Mouse (Mus musculus): ENCODE results near the gene Fer. TPM values are rescaled to one million over a fixed set of nuclear protein-coding genes. Genes with fewer than 3 reads are reported as not detected.

The Fer gene
- polyA plus RNA-seq, 1 experiment from 2014 or later, result 28.6 TPM

DNA sequence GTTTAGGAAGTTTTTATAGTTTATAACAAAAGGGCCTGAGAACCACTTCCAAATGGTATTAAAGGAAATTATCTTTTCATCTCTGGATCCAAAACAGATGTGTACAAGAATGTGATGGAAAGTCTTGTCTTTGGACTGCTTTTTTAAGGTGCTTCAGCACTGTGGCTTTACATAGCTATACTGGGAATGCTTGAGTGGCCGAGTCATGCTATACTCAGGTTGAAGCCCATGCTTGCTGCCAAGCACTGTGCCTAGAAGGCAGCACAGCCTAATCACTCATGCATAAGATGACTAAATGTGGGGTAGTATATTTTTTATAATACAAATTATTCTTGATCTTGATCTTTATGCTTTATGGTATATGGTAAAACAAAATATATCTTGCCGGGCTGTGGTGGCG, 225.0 kb downstream of the Fer start:
- Histone ChIP-seq H3K9ac (ENCODE audit: low read length) (no peak overlapping the region), H3K4me3 (ENCODE audit: low read depth, low read length) (no peak overlapping the region), H3K27me3 (replicated peaks; ENCODE audit: control insufficient read depth, insufficient read depth, low read length) (no peaks in the 10 kb centered on the region), H3K4me1 (replicated peaks; ENCODE audit: control insufficient read depth, insufficient read depth, low read length) (no peaks in the 10 kb centered on the region), H3K27ac (ENCODE audit: low read depth) (no peak overlapping the region), H3K4me2 (ENCODE audit: low read length) (no peak overlapping the region), H3K9me3 (ENCODE audit: control insufficient read depth, low read length) (no peaks in the 10 kb centered on the region), H3K36me3 (ENCODE audit: control insufficient read depth, insufficient read depth, low read length) (no peaks in the 10 kb centered on the region)
- WGBS, result 93% methylated on average over 3 of the region's 3 CpGs
- DNase-seq (ENCODE audit: low spot score) (no peak), ATAC-seq (replicated peaks; ENCODE audit: low FRiP score, low TSS enrichment, low read depth) (no peak)

DNA sequence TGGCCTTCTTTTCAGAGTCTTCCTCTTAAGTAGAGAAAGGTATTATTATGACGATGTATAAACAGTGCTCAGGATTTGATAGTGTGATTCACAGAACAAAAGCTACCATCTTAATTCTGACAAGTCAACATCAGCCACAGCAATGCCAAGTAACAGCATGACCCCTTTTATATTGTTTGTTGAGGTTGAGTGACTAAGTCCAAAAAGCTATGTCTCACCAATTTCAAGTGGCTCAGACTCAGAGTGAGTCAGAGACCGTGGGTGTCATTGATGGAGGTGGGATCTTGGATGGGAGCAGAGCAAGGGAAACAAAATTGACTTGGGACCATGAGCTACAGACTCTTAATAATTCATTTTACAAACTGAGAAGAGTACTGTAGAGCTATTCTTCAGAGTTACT, 230.9 kb downstream of the Fer start:
- no peak overlapping the region for H3K27ac ChIP-seq (ENCODE audit: low read depth)
- DNase-seq (ENCODE audit: low spot score) (no peak), ATAC-seq (replicated peaks; ENCODE audit: low FRiP score, low TSS enrichment, low read depth) (no peak)
- no peaks in the 10 kb centered on the region for H3K9me3 ChIP-seq (ENCODE audit: control insufficient read depth, low read length)
- no peak overlapping the region for H3K4me3 ChIP-seq (ENCODE audit: low read depth, low read length)
- WGBS, result 90% methylated on average over 2 of the region's 2 CpGs
- H3K27me3 ChIP-seq (replicated peaks; ENCODE audit: control insufficient read depth, insufficient read depth, low read length), result no peaks in the 10 kb centered on the region
- H3K4me2 ChIP-seq (ENCODE audit: low read length), result no peak overlapping the region
- H3K9ac ChIP-seq (ENCODE audit: low read length), result no peak overlapping the region
- no peaks in the 10 kb centered on the region for H3K36me3 ChIP-seq (ENCODE audit: control insufficient read depth, insufficient read depth, low read length)
- peaks cover 4% of the 10 kb centered on the region; the same call in 1 of the 2 replicates for H3K4me1 ChIP-seq (replicated peaks; ENCODE audit: control insufficient read depth, insufficient read depth, low read length)

- 81% methylated on average over 3 of the region's 3 CpGs for WGBS
- H3K9ac ChIP-seq (ENCODE audit: low read length), result no peak overlapping the region
- no peak for ATAC-seq (replicated peaks; ENCODE audit: low FRiP score, low TSS enrichment, low read depth)
- H3K4me2 ChIP-seq (ENCODE audit: low read length), result no peak overlapping the region
- DNase-seq (ENCODE audit: low spot score), result no peak
- H3K4me1 ChIP-seq (replicated peaks; ENCODE audit: control insufficient read depth, insufficient read depth, low read length), result peaks cover 8% of the 10 kb centered on the region; the same call in 1 of the 2 replicates
- H3K27ac ChIP-seq (ENCODE audit: low read depth), result no peak overlapping the region
- no peak overlapping the region for H3K4me3 ChIP-seq (ENCODE audit: low read depth, low read length)
- no peaks in the 10 kb centered on the region for H3K27me3 ChIP-seq (replicated peaks; ENCODE audit: control insufficient read depth, insufficient read depth, low read length)
- no peaks in the 10 kb centered on the region for H3K36me3 ChIP-seq (ENCODE audit: control insufficient read depth, insufficient read depth, low read length)
- H3K9me3 ChIP-seq (ENCODE audit: control insufficient read depth, low read length), result no peaks in the 10 kb centered on the region
Measured at GRCm38 (mm10) chr17:64096811-64097210, 233.9 kb downstream of the Fer start.

DNA sequence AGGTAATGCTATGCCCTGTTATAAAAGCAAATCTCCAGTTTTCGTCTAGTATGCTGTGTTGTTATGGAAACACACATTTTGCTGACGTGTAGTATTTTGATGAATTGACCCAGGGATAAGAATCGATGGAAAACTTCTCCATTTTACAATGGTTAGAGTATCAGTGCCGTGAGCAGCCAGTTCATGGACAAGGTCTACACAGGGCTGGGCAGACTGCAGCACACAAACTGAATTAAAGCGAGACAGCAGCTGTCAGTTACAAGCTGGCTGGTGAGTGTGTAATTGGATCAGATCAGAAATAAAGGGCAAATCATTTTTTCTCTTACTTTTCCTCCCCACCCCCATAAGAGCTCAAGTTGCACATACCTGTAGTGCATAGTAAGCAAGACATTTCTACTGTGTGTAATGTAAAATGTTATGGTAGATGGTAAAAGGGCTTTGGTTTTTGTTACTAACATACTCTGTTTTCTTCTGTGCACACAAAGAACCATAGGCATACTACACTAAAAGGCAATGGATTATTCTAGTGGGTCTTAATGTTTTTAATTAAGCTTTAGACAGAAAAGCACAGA, 235.0 kb downstream of the Fer start:
- no peaks in the 10 kb centered on the region for H3K36me3 ChIP-seq (ENCODE audit: control insufficient read depth, insufficient read depth, low read length)
- no peak overlapping the region for H3K9ac ChIP-seq (ENCODE audit: low read length)
- no peak overlapping the region for H3K27ac ChIP-seq (ENCODE audit: low read depth)
- DNase-seq (ENCODE audit: low spot score) (no peak), ATAC-seq (replicated peaks; ENCODE audit: low FRiP score, low TSS enrichment, low read depth) (no peak)
- peaks cover 8% of the 10 kb centered on the region; the same call in 1 of the 2 replicates for H3K4me1 ChIP-seq (replicated peaks; ENCODE audit: control insufficient read depth, insufficient read depth, low read length)
- no peak overlapping the region for H3K4me3 ChIP-seq (ENCODE audit: low read depth, low read length)
- H3K9me3 ChIP-seq (ENCODE audit: control insufficient read depth, low read length), result no peaks in the 10 kb centered on the region
- H3K27me3 ChIP-seq (replicated peaks; ENCODE audit: control insufficient read depth, insufficient read depth, low read length), result no peaks in the 10 kb centered on the region
- 75% methylated on average over 5 of the region's 5 CpGs for WGBS
- H3K4me2 ChIP-seq (ENCODE audit: low read length), result no peak overlapping the region

DNA sequence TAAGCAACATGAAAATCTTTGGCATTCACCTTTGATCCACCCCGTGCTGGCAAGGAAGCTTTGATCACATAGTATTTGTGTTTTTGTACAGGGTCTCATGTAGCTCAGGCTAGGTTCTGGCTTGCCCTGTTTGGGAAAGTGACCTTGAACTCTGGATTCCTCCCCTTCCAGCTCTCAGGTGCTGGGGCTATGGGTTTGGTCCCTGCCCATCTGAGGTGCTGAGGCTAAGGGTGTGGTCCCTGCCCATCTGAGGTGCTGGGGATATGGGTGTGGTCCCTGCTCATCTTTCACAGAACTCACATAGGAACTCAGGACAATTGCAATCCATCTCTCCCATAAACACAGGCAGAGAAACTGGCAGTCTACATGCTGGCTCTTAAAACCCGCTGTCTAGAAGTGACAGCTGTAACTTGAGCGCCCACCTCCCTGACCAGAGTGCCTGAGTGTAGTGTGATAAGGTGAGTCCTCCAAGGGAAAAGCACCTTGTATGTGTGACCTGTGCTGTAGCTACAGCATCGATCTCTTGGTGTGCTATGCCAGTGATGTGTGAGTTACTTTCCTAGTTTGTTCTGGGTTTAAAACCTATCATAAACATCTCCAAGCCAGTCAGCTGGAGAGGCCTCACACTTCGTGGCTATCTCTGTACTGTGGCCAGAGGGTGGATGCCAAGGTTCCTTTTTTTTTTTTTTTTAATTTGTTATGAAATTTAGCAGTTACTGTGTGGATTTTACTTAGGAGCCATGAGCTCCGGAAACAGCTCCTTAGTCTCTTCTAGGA, 236.7 kb downstream of the Fer start:
- Histone ChIP-seq H3K27me3 (replicated peaks; ENCODE audit: control insufficient read depth, insufficient read depth, low read length) (no peaks in the 10 kb centered on the region), H3K27ac (ENCODE audit: low read depth) (no peak overlapping the region), H3K9me3 (ENCODE audit: control insufficient read depth, low read length) (no peaks in the 10 kb centered on the region), H3K36me3 (ENCODE audit: control insufficient read depth, insufficient read depth, low read length) (no peaks in the 10 kb centered on the region), H3K4me1 (replicated peaks; ENCODE audit: control insufficient read depth, insufficient read depth, low read length) (peaks cover 8% of the 10 kb centered on the region; the same call in 1 of the 2 replicates), H3K4me2 (ENCODE audit: low read length) (no peak overlapping the region), H3K4me3 (ENCODE audit: low read depth, low read length) (no peak overlapping the region), H3K9ac (ENCODE audit: low read length) (no peak overlapping the region)
- 58% methylated on average over 6 of the region's 6 CpGs for WGBS
- DNase-seq (ENCODE audit: low spot score) (no peak), ATAC-seq (replicated peaks; ENCODE audit: low FRiP score, low TSS enrichment, low read depth) (no peak)

GRCm38 (mm10) chr17:64100172-64100510, 237.3 kb downstream of the Fer start:
- WGBS, result 35% methylated on average over 3 of the region's 3 CpGs
- Histone ChIP-seq H3K27ac (ENCODE audit: low read depth) (no peak overlapping the region), H3K9ac (ENCODE audit: low read length) (no peak overlapping the region), H3K4me2 (ENCODE audit: low read length) (no peak overlapping the region), H3K4me1 (replicated peaks; ENCODE audit: control insufficient read depth, insufficient read depth, low read length) (peaks cover 8% of the 10 kb centered on the region; the same call in 1 of the 2 replicates), H3K9me3 (ENCODE audit: control insufficient read depth, low read length) (no peaks in the 10 kb centered on the region), H3K36me3 (ENCODE audit: control insufficient read depth, insufficient read depth, low read length) (no peaks in the 10 kb centered on the region), H3K4me3 (ENCODE audit: low read depth, low read length) (no peak overlapping the region), H3K27me3 (replicated peaks; ENCODE audit: control insufficient read depth, insufficient read depth, low read length) (no peaks in the 10 kb centered on the region)
- ATAC-seq (replicated peaks; ENCODE audit: low FRiP score, low TSS enrichment, low read depth) (no peak), DNase-seq (ENCODE audit: low spot score) (no peak)

DNA sequence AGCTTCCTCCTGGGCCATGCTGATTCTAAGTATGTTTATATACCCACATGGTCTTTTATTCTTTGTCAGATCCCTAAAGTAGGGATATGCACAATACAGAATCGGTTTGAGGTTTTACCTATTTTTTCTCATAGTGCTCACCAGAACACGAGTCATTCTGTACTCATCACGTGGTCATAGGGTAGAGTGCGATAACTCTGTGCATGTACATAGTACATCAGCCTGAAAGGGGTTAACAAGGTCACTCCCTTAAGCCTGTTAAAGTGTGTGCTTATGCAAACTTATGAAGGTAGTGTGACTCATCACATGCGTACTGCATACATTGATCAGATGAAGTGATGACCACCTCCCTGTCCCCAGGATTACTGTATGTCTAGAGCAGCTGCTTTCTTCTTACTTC, 245.9 kb downstream of the Fer start:
- Histone ChIP-seq H3K9me3 (ENCODE audit: control insufficient read depth, low read length) (no peaks in the 10 kb centered on the region), H3K27ac (ENCODE audit: low read depth) (no peak overlapping the region), H3K27me3 (replicated peaks; ENCODE audit: control insufficient read depth, insufficient read depth, low read length) (no peaks in the 10 kb centered on the region), H3K36me3 (ENCODE audit: control insufficient read depth, insufficient read depth, low read length) (no peaks in the 10 kb centered on the region), H3K4me2 (ENCODE audit: low read length) (no peak overlapping the region), H3K4me1 (replicated peaks; ENCODE audit: control insufficient read depth, insufficient read depth, low read length) (no peaks in the 10 kb centered on the region), H3K9ac (ENCODE audit: low read length) (no peak overlapping the region), H3K4me3 (ENCODE audit: low read depth, low read length) (no peak overlapping the region)
- no peak for ATAC-seq (replicated peaks; ENCODE audit: low FRiP score, low TSS enrichment, low read depth)
- no peak for DNase-seq (ENCODE audit: low spot score)
- 95% methylated on average over 5 of the region's 5 CpGs for WGBS

- Histone ChIP-seq H3K27me3 (replicated peaks; ENCODE audit: control insufficient read depth, insufficient read depth, low read length) (no peaks in the 10 kb centered on the region), H3K36me3 (ENCODE audit: control insufficient read depth, insufficient read depth, low read length) (no peaks in the 10 kb centered on the region), H3K9me3 (ENCODE audit: control insufficient read depth, low read length) (no peaks in the 10 kb centered on the region), H3K4me3 (ENCODE audit: low read depth, low read length) (no peak overlapping the region), H3K4me1 (replicated peaks; ENCODE audit: control insufficient read depth, insufficient read depth, low read length) (no peaks in the 10 kb centered on the region), H3K4me2 (ENCODE audit: low read length) (no peak overlapping the region), H3K27ac (ENCODE audit: low read depth) (no peak overlapping the region), H3K9ac (ENCODE audit: low read length) (no peak overlapping the region)
- DNase-seq (ENCODE audit: low spot score), result no peak
- WGBS, result 84% methylated on average over 8 of the region's 8 CpGs
- ATAC-seq (replicated peaks; ENCODE audit: low FRiP score, low TSS enrichment, low read depth), result no peak
Measured at GRCm38 (mm10) chr17:64109871-64110270, 247.0 kb downstream of the Fer start.

- no peak overlapping the region for H3K27ac ChIP-seq (ENCODE audit: low read depth)
- H3K27me3 ChIP-seq (replicated peaks; ENCODE audit: control insufficient read depth, insufficient read depth, low read length), result no peaks in the 10 kb centered on the region
- no peak overlapping the region for H3K4me2 ChIP-seq (ENCODE audit: low read length)
- no peak overlapping the region for H3K4me3 ChIP-seq (ENCODE audit: low read depth, low read length)
- H3K9me3 ChIP-seq (ENCODE audit: control insufficient read depth, low read length), result no peaks in the 10 kb centered on the region
- ATAC-seq (replicated peaks; ENCODE audit: low FRiP score, low TSS enrichment, low read depth), result no peak
- H3K9ac ChIP-seq (ENCODE audit: low read length), result no peak overlapping the region
- no peaks in the 10 kb centered on the region for H3K36me3 ChIP-seq (ENCODE audit: control insufficient read depth, insufficient read depth, low read length)
- no peak for DNase-seq (ENCODE audit: low spot score)
- no peaks in the 10 kb centered on the region for H3K4me1 ChIP-seq (replicated peaks; ENCODE audit: control insufficient read depth, insufficient read depth, low read length)
- WGBS, result 90% methylated on average over 5 of the region's 5 CpGs
Measured at GRCm38 (mm10) chr17:64113625-64114024, 250.8 kb downstream of the Fer start.

Measured in intestine, embryonic 14.5 days (tissue).